Mouse (Mus musculus): ENCODE measurements around the gene Ap1m2. TPM values are rescaled to one million over a fixed set of nuclear protein-coding genes. Genes with fewer than 3 reads are reported as not detected.

Gene Ap1m2
- polyA plus RNA-seq, 1 experiment from 2014 or later = 15.8 TPM

DNA sequence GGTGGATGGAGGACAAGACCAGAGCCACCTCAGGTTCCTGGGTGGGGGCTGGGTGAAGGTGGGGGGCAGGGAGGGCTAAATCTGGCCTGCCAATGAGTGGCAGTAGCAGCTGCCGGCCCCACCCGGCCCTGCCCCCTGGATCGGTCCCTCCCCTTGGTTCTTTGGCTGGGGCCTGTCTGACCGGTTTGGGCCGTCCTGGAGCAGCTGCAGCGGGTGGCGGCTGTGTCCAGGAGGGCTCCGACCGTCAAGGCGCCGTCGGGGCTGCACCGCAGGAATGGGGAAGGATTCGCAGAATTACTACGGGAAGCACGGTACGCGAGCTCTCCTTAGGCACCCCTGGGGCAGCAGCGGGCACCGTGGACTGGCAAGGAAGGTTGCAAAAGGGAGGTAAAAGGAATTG is 25.5 kb upstream of the Ap1m2 start:
- H3K4me2 ChIP-seq (replicated peaks) = peak overlapping the region; percentile 28
- H3K36me3 ChIP-seq = peaks cover 15% of the 10 kb centered on the region
- H3K27me3 ChIP-seq = no peaks in the 10 kb centered on the region
- no peaks in the 10 kb centered on the region for H3K9me3 ChIP-seq
- WGBS = 13% methylated on average over 20 of the region's 20 CpGs
- ATAC-seq (ENCODE audit: insufficient number of reproducible peaks, insufficient read depth, low FRiP score, low TSS enrichment) = no peak; the same call in 1 of the 2 replicates
- peaks cover 10% of the 10 kb centered on the region; the same call in 1 of the 2 replicates for H3K4me1 ChIP-seq
- peak overlapping the region; percentile 51; the same call in 1 of the 2 replicates for H3K27ac ChIP-seq
- peak overlapping the region; percentile 22 for H3K4me3 ChIP-seq
- peak overlapping the region; percentile 19; the same call in 1 of the 2 replicates for H3K9ac ChIP-seq

DNA sequence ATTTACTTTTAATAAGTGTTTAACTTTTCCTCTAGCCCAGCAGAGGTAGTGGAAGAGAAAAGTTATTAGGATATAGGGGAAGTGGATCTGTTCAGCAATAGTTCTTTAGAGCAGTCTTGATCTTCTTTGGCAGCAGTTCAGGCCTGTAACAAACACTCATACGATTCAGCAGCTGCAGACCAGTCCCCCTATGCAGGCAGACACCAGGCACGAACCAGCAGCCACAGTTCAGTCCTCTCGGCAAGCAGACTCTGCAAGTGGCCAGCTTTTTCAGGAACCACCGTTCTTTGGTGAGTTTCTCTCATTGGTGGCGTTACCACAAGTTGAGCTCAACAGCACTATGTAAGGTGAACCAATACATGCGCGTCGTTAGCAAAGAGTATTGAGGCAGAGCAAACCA is 24.4 kb upstream of the Ap1m2 start:
- Histone ChIP-seq H3K4me1 (peaks cover 18% of the 10 kb centered on the region), H3K27me3 (no peaks in the 10 kb centered on the region), H3K27ac (no peak overlapping the region), H3K4me3 (no peak overlapping the region), H3K4me2 (replicated peaks) (no peak overlapping the region), H3K9ac (no peak overlapping the region), H3K9me3 (no peaks in the 10 kb centered on the region), H3K36me3 (peaks cover 6% of the 10 kb centered on the region; the same call in 1 of the 2 replicates)
- no peak for ATAC-seq (ENCODE audit: insufficient number of reproducible peaks, insufficient read depth, low FRiP score, low TSS enrichment)
- WGBS = 83% methylated on average over 8 of the region's 8 CpGs

DNA sequence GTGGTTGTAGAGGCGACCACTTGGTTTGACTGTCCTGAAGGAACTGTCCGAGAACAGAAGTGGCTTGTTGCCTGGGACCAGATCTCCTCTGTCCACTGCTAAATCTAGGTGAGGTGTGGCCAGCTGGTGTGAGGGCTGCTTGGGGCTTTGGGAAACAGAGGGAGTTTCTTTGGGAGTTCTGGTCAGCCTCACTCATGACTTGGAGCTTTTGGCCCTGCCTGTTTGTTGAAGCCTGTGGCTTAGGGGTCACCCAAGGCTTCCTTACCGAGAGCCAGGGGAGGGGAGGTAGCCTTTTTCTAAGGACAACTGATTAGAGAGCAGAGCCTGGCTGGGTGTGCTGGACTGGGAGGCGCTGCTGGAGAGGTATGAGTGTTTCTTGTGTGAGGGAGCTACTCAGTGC is 23.3 kb upstream of the Ap1m2 start:
- Histone ChIP-seq H3K4me3 (no peak overlapping the region), H3K36me3 (peaks cover 4% of the 10 kb centered on the region; the same call in 1 of the 2 replicates), H3K4me2 (replicated peaks) (no peak overlapping the region), H3K9ac (no peak overlapping the region), H3K4me1 (peaks cover 18% of the 10 kb centered on the region), H3K27ac (no peak overlapping the region), H3K9me3 (no peaks in the 10 kb centered on the region), H3K27me3 (no peaks in the 10 kb centered on the region)
- WGBS = 85% methylated on average over 4 of the region's 4 CpGs
- ATAC-seq (ENCODE audit: insufficient number of reproducible peaks, insufficient read depth, low FRiP score, low TSS enrichment) = no peak

DNA sequence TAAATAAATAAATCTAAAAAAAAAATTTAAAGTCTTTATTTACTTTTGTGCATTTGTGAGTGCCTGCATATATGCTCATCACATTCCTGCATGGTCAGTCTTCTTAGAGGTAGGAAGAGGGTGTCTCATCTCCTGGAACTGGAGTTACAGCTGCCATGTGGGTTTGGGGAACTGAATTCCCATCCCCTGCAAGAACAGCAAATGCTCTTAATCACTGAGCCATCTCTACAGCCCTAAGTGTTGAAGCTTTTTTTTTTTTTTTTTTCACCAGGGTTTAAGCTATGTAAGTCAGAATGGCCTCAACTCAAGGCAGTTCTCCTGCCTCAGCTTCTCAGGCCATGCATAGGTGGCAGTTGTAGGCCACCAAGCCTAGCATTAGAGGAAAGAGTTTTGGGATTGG is 22.6 kb upstream of the Ap1m2 start:
- no peak for ATAC-seq (ENCODE audit: insufficient number of reproducible peaks, insufficient read depth, low FRiP score, low TSS enrichment)
- no peak overlapping the region for H3K27ac ChIP-seq
- no peaks in the 10 kb centered on the region for H3K9me3 ChIP-seq
- peaks cover 18% of the 10 kb centered on the region for H3K4me1 ChIP-seq
- peaks cover 3% of the 10 kb centered on the region; the same call in 1 of the 2 replicates for H3K36me3 ChIP-seq
- no peak overlapping the region for H3K4me3 ChIP-seq
- no peaks in the 10 kb centered on the region for H3K27me3 ChIP-seq
- H3K9ac ChIP-seq = no peak overlapping the region
- H3K4me2 ChIP-seq (replicated peaks) = no peak overlapping the region

DNA sequence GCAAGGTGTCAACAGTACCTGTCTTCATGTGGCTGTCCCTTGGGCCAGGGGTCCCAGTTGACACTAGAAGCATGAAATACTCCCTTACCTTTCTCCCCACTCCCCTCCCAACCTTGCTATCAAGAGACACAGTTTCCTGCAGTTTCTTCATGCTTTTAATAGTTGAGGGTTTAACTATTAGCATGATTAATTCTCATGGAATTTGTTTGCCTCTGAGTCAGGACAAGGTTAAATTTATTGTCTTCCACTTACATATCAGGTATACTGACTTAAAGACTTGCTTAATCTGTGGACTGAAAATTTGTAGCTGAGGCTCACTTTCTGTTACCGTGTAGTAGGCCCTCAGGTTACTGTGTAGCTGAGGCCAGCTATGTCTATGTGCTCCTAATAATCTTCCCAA is 21.4 kb upstream of the Ap1m2 start:
- H3K9ac ChIP-seq = no peak overlapping the region
- WGBS = 92% methylated on average over 1 of the region's 1 CpGs
- no peaks in the 10 kb centered on the region for H3K27me3 ChIP-seq
- no peak overlapping the region for H3K4me3 ChIP-seq
- peaks cover 3% of the 10 kb centered on the region; the same call in 1 of the 2 replicates for H3K36me3 ChIP-seq
- no peak for ATAC-seq (ENCODE audit: insufficient number of reproducible peaks, insufficient read depth, low FRiP score, low TSS enrichment)
- H3K9me3 ChIP-seq = no peaks in the 10 kb centered on the region
- no peak overlapping the region for H3K4me2 ChIP-seq (replicated peaks)
- H3K27ac ChIP-seq = no peak overlapping the region
- H3K4me1 ChIP-seq = peaks cover 18% of the 10 kb centered on the region

DNA sequence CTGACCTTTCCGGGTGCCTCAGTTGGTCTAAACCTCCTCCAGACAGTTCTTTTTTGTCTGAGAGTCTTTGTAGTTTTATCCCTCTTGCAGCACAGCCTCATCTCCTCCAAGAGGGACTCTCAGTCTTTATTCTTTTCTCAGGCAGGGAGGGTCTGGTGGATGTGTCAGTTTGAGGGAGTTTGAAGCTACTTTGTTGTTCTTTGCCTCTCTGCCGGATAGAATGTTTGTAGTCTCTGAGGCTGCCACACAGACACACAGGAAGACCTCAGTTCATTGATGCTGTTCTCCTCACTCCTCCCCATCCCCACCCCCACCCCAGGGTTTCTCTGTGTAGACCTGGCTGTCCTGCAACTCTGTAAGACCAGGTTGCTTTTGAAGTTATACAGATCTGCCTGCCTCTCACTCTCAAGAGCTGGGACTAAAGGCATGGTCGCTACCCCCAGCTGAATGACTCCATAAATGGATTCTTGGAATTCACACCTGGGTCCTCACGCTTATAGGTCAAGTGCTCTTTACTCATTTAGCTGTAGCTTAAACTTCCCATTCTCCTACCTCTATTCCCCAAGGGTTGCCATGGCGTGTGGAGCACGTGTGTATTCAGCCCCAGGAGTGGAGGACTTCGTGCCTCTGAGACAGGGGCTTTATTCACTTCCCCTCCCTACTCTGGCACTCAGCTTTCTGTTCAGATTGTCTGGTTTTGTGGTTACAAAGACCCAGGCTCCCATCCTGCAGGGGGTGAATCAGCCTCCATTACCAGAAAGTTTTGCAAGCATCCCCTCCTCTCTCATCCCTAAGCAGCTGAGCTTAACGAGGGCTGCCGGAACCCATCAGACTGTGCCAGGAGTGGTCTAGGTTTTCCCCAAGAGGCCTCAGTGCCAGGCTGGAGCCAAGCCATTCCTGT is 20.3 kb upstream of the Ap1m2 start:
- Histone ChIP-seq H3K4me3 (no peak overlapping the region), H3K9me3 (no peaks in the 10 kb centered on the region), H3K9ac (0 out of 2 replicates have a peak overlapping the region, but pooled peaks have one; percentile 15), H3K4me1 (peaks cover 15% of the 10 kb centered on the region), H3K36me3 (0 out of 2 replicates have a peak, but pooled peaks cover 3% of the 10 kb centered on the region), H3K27me3 (no peaks in the 10 kb centered on the region), H3K4me2 (replicated peaks) (no peak overlapping the region), H3K27ac (peak overlapping the region; percentile 36)
- no peak for ATAC-seq (ENCODE audit: insufficient number of reproducible peaks, insufficient read depth, low FRiP score, low TSS enrichment)
- 30% methylated on average over 9 of the region's 9 CpGs for WGBS

DNA sequence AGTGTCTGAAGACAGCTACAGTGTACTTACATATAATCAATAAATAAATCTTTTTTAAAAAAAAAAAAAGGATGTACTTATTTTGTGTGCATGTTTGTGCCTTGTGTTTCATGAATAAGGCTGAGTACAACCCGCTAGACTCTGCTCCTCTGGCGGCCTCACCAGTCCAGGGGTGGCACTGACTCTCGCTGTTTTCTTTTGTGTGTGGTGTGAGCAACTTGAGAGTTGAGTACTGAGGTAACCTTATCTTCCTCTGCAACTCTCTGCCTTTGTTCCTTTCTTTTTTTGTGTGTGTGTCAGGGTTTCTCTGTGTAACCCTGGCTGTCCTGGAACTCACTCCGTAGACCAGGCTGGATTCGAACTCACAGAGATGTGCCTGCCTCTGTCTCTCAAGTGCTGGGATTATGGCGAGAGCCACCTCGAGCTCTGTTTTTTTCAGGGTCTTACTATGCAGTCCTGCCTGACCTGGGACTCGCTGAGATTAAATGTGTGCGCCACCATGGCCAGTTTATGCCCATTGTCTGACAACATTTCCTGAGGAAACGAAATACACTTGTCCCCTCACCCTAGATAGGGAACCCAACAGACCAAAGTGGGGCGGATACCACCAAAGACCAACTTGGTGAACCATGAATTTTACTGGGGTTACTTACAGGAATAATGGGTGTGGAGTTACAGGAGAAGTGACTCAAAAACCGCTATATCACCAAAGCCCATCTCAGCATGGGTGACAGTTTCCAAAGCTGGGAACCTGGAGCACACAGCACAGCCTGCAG is 19.4 kb upstream of the Ap1m2 start:
- Histone ChIP-seq H3K4me2 (replicated peaks) (no peak overlapping the region), H3K27me3 (no peaks in the 10 kb centered on the region), H3K4me3 (no peak overlapping the region), H3K27ac (no peak overlapping the region), H3K4me1 (peaks cover 15% of the 10 kb centered on the region), H3K36me3 (0 out of 2 replicates have a peak, but pooled peaks cover 3% of the 10 kb centered on the region), H3K9me3 (no peaks in the 10 kb centered on the region), H3K9ac (no peak overlapping the region)
- ATAC-seq (ENCODE audit: insufficient number of reproducible peaks, insufficient read depth, low FRiP score, low TSS enrichment) = no peak
- WGBS = 84% methylated on average over 12 of the region's 12 CpGs

DNA sequence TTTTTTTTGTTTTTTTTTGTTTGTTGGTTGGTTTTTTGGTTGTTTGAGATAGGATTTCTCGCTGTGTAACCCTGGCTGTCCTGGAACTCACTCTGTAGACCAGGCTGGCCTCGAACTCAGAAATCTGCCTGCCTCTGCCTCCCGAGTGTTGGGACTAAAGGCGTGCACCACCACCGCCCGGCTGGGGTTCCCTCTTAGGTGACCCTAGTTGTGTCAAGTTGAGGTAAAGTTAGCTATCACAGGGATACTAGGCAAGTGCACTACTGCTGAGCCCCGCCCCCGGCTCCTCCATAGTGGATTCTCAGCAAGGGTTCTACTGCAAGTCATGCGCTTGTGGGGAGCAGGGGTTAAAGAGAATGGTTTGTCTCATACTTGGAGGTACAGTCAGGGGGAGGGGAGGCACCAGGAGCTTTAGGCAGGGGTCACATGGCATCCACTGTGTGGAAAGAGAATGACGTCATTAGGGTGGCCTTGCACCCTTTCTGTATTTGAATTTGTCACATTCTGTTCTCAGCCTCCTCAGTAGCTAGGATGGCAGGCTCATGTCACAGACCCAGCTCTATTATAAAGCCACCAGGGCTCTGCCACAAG is 17.7 kb upstream of the Ap1m2 start:
- Histone ChIP-seq H3K4me2 (replicated peaks) (no peak overlapping the region), H3K27ac (no peak overlapping the region), H3K9ac (no peak overlapping the region), H3K4me3 (no peak overlapping the region), H3K36me3 (0 out of 2 replicates have a peak, but pooled peaks cover 3% of the 10 kb centered on the region), H3K9me3 (no peaks in the 10 kb centered on the region), H3K4me1 (peaks cover 15% of the 10 kb centered on the region), H3K27me3 (no peaks in the 10 kb centered on the region)
- 92% methylated on average over 10 of the region's 10 CpGs for WGBS
- no peak for ATAC-seq (ENCODE audit: insufficient number of reproducible peaks, insufficient read depth, low FRiP score, low TSS enrichment)

DNA sequence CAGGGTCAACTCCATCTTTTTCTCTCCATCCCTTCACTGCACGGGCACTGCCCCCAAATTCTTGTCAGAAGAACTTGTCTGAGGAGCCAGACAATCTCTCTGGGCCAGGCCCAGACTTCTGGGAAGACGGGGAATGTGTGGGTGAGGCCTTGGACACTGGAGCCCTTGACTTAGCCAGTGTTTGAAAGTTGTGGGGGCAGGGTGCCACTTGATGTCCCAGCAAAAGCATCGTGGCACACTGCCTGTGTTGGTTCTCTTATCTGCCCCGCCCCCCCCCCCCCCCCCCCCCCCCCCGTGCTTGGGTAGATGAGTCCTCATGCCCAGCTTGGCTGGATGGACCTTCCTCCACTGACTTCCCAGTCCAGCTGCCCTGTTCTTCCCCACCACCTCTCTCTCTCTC is 16.9 kb upstream of the Ap1m2 start:
- no peaks in the 10 kb centered on the region for H3K9me3 ChIP-seq
- no peak overlapping the region for H3K9ac ChIP-seq
- H3K36me3 ChIP-seq = 0 out of 2 replicates have a peak, but pooled peaks cover 5% of the 10 kb centered on the region
- peaks cover 15% of the 10 kb centered on the region for H3K4me1 ChIP-seq
- ATAC-seq (ENCODE audit: insufficient number of reproducible peaks, insufficient read depth, low FRiP score, low TSS enrichment) = no peak
- H3K27ac ChIP-seq = no peak overlapping the region
- no peak overlapping the region for H3K4me3 ChIP-seq
- H3K4me2 ChIP-seq (replicated peaks) = no peak overlapping the region
- 79% methylated on average over 2 of the region's 5 CpGs for WGBS
- no peaks in the 10 kb centered on the region for H3K27me3 ChIP-seq

DNA sequence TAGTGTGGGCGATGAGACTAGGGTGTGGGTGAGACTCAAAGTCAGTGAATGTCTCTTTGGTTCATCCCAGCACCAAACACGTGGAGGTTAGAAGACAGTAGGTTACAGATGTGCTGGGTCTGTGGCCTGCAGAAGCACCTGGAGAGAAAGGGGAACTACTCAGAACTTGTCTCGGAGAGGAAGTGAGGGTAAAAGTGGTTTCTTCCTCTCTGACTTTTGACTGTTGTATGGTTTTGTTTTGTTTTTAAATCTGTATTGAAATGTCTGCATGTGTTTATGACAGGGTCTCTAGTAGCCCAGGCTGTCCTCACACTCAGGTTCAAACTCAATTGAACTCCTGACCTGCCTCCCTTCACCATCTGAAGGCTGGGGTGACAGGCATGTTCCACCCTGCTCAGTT is 15.9 kb upstream of the Ap1m2 start:
- Histone ChIP-seq H3K9me3 (no peaks in the 10 kb centered on the region), H3K4me3 (no peak overlapping the region), H3K4me1 (peaks cover 12% of the 10 kb centered on the region), H3K9ac (no peak overlapping the region), H3K36me3 (0 out of 2 replicates have a peak, but pooled peaks cover 5% of the 10 kb centered on the region), H3K27ac (no peak overlapping the region), H3K27me3 (no peaks in the 10 kb centered on the region), H3K4me2 (replicated peaks) (no peak overlapping the region)
- 75% methylated on average over 3 of the region's 3 CpGs for WGBS
- no peak for ATAC-seq (ENCODE audit: insufficient number of reproducible peaks, insufficient read depth, low FRiP score, low TSS enrichment)

DNA sequence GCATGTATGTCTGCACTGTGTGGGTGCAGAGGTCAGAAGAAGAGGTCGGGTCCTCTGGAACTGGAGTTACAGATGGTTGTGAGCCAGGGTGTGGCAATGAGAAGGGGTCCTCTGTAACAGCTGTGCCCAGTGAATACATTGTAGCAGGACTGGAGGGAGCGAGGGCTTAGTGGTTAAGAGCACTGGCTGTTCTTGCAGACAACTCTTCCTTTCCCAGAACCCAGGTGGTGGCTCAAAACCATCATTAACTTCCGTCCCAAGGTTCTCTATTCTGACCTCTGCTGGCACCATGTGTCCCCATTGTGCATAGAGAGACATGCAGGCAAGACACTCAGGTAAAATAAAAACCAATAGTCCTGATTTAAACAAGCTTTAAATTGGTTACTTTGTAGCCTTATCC is 15.4 kb upstream of the Ap1m2 start:
- Histone ChIP-seq H3K4me2 (replicated peaks) (no peak overlapping the region), H3K27me3 (no peaks in the 10 kb centered on the region), H3K4me3 (no peak overlapping the region), H3K9ac (no peak overlapping the region), H3K9me3 (no peaks in the 10 kb centered on the region), H3K4me1 (peaks cover 7% of the 10 kb centered on the region), H3K27ac (no peak overlapping the region), H3K36me3 (0 out of 2 replicates have a peak, but pooled peaks cover 5% of the 10 kb centered on the region)
- no peak for ATAC-seq (ENCODE audit: insufficient number of reproducible peaks, insufficient read depth, low FRiP score, low TSS enrichment)
- 76% methylated on average over 3 of the region's 3 CpGs for WGBS

All from embryonic facial prominence, embryonic 12.5 days (tissue).